Mouse (Mus musculus) ES-E14 (cell line): ENCODE data around the gene Gm6993. TPM values are rescaled to one million over a fixed set of nuclear protein-coding genes. Genes with fewer than 3 reads are reported as not detected.

Experiments
- DNase-seq: peaks from one replicate; pipeline ENCODE4 v3.0.0-alpha.2; 2013; ENCODE audit warnings: low read depth, low spot score
- H3K27ac ChIP-seq: 2 replicates; pipeline ENCODE4 v1.5.1; 2012; ENCODE audit warnings: low read depth, mild to moderate bottlenecking, low read length, moderate library complexity, mixed read lengths; ENCODE audit not compliant: poor library complexity, insufficient read depth, severe bottlenecking
- H3K36me3 ChIP-seq: 2 replicates; pipeline ENCODE4 v1.6.1; 2012; ENCODE audit warnings: mild to moderate bottlenecking, low read length, moderate library complexity, mixed read lengths; ENCODE audit not compliant: control insufficient read depth, poor library complexity, insufficient read depth, severe bottlenecking
- H3K4me1 ChIP-seq, 2 experiments: fragments of 150-350 bp in 1 of 2; sonication (generic) in 1 of 2; 2 replicates each; pipeline ENCODE4 v1.6.1; 2012; ENCODE audit warnings: low read length in 2 of 2, mild to moderate bottlenecking in 1 of 2, mixed read lengths in 1 of 2; ENCODE audit not compliant: control insufficient read depth in 2 of 2, insufficient read depth in 2 of 2, poor library complexity in 1 of 2
- H3K4me3 ChIP-seq, 2 experiments: fragments of 150-350 bp in 1 of 2; sonication (generic) in 1 of 2; 2 replicates each; pipeline ENCODE4 v1.5.1; 2012; ENCODE audit warnings: low read length in 2 of 2, low read depth in 1 of 2, mild to moderate bottlenecking in 1 of 2, mixed read lengths in 1 of 2; ENCODE audit not compliant: insufficient read depth in 1 of 2, poor library complexity in 1 of 2, severe bottlenecking in 1 of 2
- H3K9ac ChIP-seq: 2 replicates; pipeline ENCODE4 v1.6.1; 2012; ENCODE audit warnings: low read depth, mild to moderate bottlenecking, low read length, mixed read lengths; ENCODE audit not compliant: poor library complexity, insufficient read depth, severe bottlenecking
- H3K9me3 ChIP-seq: fragments of 150-350 bp; sonication (generic); 2 replicates; pipeline ENCODE4 v1.6.1; 2012; ENCODE audit warnings: low read depth, mild to moderate bottlenecking, low read length; ENCODE audit not compliant: control insufficient read depth, insufficient read depth
- CHD2 ChIP-seq: IDR thresholded peaks from 2 replicates; pipeline ENCODE4 v1.6.1; 2014; ENCODE audit warnings: mild to moderate bottlenecking, low read depth, low read length, inconsistent platforms
- HCFC1 ChIP-seq: IDR thresholded peaks from 2 replicates; pipeline ENCODE4 v1.6.1; 2012; ENCODE audit warnings: low read length, inconsistent platforms, borderline replicate concordance; ENCODE audit not compliant: insufficient read depth
- MAFK ChIP-seq: IDR thresholded peaks from 2 replicates; pipeline ENCODE4 v1.6.1; 2014; ENCODE audit warnings: mild to moderate bottlenecking, low read depth, low read length, inconsistent platforms; ENCODE audit not compliant: insufficient read depth
- ZC3H11A ChIP-seq: IDR thresholded peaks from 2 replicates; pipeline ENCODE4 v1.6.1; 2012; ENCODE audit warnings: low read depth, mild to moderate bottlenecking, inconsistent platforms, low read length, borderline replicate concordance
- ZNF384 ChIP-seq: IDR thresholded peaks from 2 replicates; pipeline ENCODE4 v1.6.1; 2012; ENCODE audit warnings: low read depth, low read length, inconsistent platforms
- in situ Hi-C, 2 experiments: fragments of 600-800 bp; cut with MboI; formaldehyde crosslinking; loops; one replicate each; pipeline ENCODE4 v1.15.1; 2025; ENCODE audit warnings: low sequenced_read_pairs in 2 of 2, inconsistent platforms in 1 of 2; ENCODE audit not compliant: unreplicated experiment in 2 of 2
- total RNA-seq: library from RNA; depleted of rRNA; stranded (reverse); fragments of 300-350 nt; gene quantifications from 2 replicates; pipeline ENCODE4 v1.2.3, GENCODE M21; 2012

Gene Gm6993
- total RNA-seq, 1 experiment: not detected

DNA sequence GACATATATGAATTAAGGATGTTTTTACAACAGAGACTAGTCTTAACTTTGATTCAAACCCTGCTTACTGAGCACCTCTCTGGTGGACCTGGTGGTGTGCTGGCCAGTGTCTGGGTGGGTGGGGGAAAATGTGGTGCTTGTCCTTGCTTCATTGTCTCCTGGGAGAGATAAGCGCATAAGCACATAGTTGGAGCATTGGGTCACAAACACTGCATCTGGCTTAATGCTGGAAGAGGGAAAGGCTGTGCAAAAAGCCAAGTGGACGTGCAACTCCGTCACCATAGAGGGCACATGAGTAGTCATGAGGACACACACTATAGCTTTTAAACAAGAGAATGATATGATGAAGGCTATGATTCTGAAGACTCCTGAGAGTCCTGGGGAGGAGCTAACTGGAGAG lies 21.3 kb downstream of the Gm6993 start:
- in situ Hi-C loops: no loop called here
- Histone ChIP-seq H3K4me1 (peaks cover 3 to 5% of the 10 kb centered on the region in 2 experiments), H3K4me3 (no peak overlapping the region), H3K9me3 (no peaks in the 10 kb centered on the region), H3K36me3 (no peaks in the 10 kb centered on the region; the same call in 1 of the 2 replicates), H3K27ac (no peak overlapping the region), H3K9ac (no peak overlapping the region)
- DNase-seq: no peak
- no peak for TF ChIP-seq MAFK
- TF ChIP-seq ZC3H11A: no peak
- no peak for TF ChIP-seq ZNF384
- TF ChIP-seq HCFC1: no peak
- TF ChIP-seq CHD2: no peak

DNA sequence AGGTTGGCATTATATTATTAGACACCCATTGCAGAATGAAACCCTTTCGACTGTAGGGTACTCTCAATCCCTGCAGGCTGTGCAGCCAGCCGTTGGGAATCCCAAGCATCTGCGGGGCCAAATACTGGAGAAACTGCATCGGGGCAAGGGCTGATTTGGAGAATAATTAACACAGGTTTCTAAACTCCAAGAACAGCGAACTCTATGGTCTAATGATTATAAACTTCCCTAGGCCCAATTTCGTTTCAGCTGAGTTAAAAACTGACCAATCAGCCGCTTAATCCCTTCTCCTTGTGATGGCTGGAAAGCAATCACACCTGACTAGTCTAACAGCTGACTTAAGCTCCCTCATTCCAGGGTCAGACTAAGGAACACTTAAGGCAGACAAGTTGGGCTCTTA lies 23.4 kb downstream of the Gm6993 start:
- in situ Hi-C loops: no loop called here
- peaks cover 3 to 7% of the 10 kb centered on the region in 2 experiments for H3K4me1 ChIP-seq
- peaks cover 3% of the 10 kb centered on the region; the same call in 1 of the 2 replicates for H3K36me3 ChIP-seq
- no peak overlapping the region for H3K4me3 ChIP-seq
- TF ChIP-seq HCFC1: no peak
- no peak overlapping the region for H3K9ac ChIP-seq
- no peak overlapping the region for H3K27ac ChIP-seq
- no peaks in the 10 kb centered on the region for H3K9me3 ChIP-seq
- no peak for DNase-seq

DNA sequence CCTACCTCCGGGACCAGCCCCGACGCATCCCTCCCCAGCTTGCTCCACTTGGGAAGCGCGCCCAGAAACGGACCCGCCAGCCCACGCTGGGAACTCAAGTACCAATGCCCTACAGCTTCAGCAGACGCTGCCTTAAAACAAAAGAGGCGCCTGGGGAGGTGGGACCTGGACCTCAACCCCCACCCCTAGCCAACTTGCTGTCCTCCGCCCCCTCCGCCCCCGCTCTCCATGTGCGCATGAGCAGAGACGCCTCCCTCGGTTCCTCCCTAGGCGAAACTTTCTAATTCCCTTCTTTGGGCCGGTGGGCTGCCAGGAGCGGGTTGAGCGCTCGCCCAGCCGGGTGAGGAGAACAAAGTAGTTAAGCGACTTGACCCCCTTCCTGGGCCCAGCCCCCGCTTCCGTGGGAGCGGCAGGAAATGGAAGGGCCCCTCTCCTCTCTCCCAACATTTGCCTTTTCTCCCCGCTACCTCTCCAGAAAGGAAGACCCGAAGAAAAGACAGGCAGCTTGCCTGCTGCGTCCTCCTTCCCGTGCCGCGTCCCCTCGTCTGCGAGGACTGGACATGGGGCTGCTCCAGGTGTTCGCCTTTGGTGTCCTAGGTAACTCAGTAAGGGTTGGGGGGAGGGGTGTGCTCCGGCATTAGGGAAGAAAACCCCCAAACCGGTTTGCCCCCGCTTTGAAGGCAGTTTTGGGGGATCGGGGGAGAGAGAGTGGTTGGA lies 24.6 kb downstream of the Gm6993 start, which contains the start of gene Lamb1:
Gene Lamb1, plus strand, starts transcription at position 230 of the 717 bp plus-strand sequence.
- peaks cover 8% of the 10 kb centered on the region; the same call in 1 of the 2 replicates for H3K36me3 ChIP-seq
- H3K9me3 ChIP-seq: no peaks in the 10 kb centered on the region
- peak within 1 kb of the TSS; percentile 61 to 76 for H3K4me3 ChIP-seq
- no peak for TF ChIP-seq HCFC1
- TF ChIP-seq CHD2: no peak
- TF ChIP-seq ZNF384: no peak
- TF ChIP-seq MAFK: no peak
- no peak for TF ChIP-seq ZC3H11A
- H3K27ac ChIP-seq: peak within 1 kb of the TSS; percentile 66; the same call in 1 of the 2 replicates
- peaks cover 3 to 11% of the 10 kb centered on the region in 2 experiments for H3K4me1 ChIP-seq
- peak; percentile 60 for DNase-seq
- H3K9ac ChIP-seq: peak within 1 kb of the TSS; percentile 72
- in situ Hi-C loops: no loop called here

DNA sequence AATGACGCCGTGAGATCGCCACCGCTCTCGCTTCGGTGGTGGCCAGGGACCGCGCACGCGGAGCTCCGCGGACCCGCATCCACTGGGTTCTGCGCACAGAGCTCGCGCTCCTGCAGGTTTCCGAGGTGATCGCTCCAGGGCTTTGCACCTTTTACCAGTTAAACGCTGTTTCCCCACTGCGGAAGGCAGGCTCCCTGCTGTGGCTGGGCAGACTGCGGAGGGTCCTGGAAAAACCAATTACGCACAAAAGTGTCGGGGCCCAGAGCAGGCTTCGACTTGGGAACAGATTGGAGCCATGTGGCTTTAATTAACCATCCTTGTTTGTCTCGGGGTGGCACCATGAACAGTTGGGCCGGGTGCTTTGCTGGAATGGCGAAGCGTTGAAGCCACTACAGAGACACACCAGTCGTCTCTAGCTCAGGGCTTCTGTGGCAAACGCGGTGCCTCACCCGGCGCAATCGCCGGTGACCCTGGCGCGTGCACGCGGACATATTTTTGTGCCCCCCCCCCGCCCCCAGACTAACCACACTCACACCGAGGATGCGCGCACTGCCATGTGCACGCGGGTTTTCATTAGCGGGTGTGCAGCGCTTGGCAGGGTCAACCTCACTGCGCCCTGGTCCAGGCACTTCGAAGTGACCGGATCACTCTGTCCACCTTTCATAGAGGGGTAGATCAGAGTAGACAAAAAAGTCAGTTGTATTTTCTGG lies 25.3 kb downstream of the Gm6993 start:
- peak overlapping the region; percentile 72 for H3K9ac ChIP-seq
- DNase-seq: no peak
- peaks cover 0 to 13% of the 10 kb centered on the region in 2 experiments for H3K4me1 ChIP-seq
- in situ Hi-C loops: no loop called here
- peaks cover 11% of the 10 kb centered on the region; the same call in 1 of the 2 replicates for H3K36me3 ChIP-seq
- H3K4me3 ChIP-seq: peak overlapping the region; percentile 61 to 76
- H3K9me3 ChIP-seq: no peaks in the 10 kb centered on the region
- peak overlapping the region; percentile 66; the same call in 1 of the 2 replicates for H3K27ac ChIP-seq
- TF ChIP-seq ZC3H11A: no peak
- TF ChIP-seq CHD2: no peak
- no peak for TF ChIP-seq ZNF384
- TF ChIP-seq HCFC1: no peak
- no peak for TF ChIP-seq MAFK
